Mouse (Mus musculus): ENCODE data around the gene Rnf114.

The Rnf114 gene

GRCm38 (mm10) chr2:167539536-167540476 lies 47.4 kb downstream of the Rnf114 start:
- no peak for DNase-seq (ENCODE audit: low read depth in 2 of 2, low spot score in 2 of 2)

- no peak for DNase-seq (ENCODE audit: low read depth in 2 of 2, low spot score in 2 of 2)
Measured at GRCm38 (mm10) chr2:167540477-167541110, 48.1 kb downstream of the Rnf114 start.

DNA sequence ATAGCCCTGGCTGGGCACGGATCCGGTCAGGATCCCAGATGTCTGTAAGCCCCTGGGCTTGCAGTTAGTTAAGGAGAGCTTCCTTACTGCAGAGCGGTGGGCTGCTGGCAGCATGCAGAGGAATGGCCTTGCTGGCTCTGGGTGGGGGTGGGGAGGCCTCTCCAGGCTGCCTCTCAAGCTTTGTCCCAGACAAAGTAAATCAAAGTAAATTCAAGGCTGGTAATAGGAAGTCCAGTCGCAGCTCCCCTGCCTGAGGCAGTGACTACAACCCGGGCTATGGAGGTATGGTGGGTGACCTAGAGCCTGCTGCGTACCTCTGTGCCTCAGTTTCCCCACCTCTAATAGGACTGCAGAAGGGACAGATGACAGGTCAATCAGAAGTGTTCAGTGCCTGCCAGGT lies 48.9 kb downstream of the Rnf114 start:
- DNase-seq (ENCODE audit: low read depth in 2 of 2, low spot score in 2 of 2): no peak

DNA sequence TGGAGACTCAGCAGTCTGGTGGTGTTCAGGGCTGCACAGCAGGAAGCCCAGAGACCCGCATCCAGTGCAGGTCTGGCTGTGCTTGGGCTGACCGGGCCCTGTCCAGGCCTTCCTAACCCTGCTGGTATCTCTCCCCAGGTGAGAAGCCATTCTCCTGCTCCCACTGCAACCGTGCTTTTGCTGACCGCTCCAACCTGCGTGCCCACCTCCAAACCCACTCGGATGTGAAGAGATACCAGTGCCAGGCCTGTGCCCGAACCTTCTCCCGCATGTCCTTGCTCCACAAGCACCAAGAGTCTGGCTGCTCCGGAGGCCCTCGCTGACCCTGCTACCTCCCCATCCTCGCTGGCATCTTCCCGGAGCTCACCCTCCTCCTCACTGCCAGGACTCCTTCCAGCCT lies 49.3 kb downstream of the Rnf114 start:
- DNase-seq (ENCODE audit: low read depth in 2 of 2, low spot score in 2 of 2): no peak

DNA sequence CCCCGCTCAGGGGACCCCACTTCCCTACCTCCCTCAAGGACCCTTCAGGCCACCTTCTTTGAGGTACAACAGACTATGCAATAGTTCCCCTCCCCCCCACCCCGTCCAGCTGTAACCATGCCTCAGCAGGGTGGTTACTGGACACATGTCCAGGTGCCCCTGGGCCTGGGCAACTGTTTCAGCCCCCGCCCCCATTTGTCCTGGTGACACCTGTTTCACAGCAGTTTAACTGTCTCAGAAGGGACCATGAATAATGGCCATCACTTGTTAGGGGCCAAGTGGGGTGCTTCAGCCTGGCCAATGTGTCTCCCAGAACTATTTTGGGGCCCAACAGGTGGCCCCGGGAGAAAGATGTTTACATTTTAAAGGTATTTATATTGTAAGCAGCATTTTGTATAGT lies 49.9 kb downstream of the Rnf114 start:
- no peak for DNase-seq (ENCODE audit: low read depth in 2 of 2, low spot score in 2 of 2)

- DNase-seq (ENCODE audit: low read depth in 2 of 2, low spot score in 2 of 2): no peak
Measured at GRCm38 (mm10) chr2:167543121-167544003, 50.9 kb downstream of the Rnf114 start.

GRCm38 (mm10) chr2:167544004-167544356 lies 51.5 kb downstream of the Rnf114 start:
- DNase-seq (ENCODE audit: low read depth in 2 of 2, low spot score in 2 of 2): no peak

- no peak for DNase-seq (ENCODE audit: low read depth in 2 of 2, low spot score in 2 of 2)
Measured at GRCm38 (mm10) chr2:167544456-167544855, 52.0 kb downstream of the Rnf114 start.

DNA sequence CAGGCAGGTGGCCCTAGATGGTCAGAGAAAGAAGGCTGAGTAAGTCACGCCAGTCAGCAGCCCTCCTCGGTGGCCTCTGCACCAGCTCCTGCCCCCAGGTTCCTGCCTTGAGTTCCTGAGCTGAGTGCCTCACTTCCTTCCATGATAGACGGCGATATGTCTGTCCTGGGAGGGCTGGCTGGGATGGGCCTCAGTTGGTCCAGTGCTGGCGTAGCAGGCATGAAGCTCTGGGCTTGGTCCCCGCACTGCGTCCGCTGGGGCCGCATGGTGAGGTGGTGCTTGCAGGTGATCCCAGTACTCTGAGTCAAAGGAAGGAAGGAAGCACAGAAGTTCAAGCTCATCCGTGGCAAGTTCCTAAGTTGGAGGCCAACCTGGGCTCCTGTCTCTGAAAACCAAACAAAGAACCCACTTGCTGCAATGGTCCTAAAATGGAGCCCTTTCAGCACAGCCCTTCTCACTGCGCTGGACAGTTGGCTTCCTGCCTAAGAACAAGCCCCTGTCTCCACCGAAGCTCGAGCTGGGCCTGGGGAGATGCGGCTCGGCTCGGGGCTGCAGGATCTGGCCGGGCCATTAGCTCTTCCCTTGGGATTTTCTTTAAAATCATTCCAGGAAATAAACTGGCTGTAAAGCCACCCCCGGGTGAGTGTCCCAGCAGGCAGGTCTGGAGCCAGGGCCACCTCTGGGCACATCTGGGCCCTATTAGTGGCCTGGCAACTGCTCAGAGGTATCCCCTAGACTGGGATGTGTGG lies 54.2 kb downstream of the Rnf114 start:
- no peak for DNase-seq (ENCODE audit: low read depth in 2 of 2, low spot score in 2 of 2)

DNA sequence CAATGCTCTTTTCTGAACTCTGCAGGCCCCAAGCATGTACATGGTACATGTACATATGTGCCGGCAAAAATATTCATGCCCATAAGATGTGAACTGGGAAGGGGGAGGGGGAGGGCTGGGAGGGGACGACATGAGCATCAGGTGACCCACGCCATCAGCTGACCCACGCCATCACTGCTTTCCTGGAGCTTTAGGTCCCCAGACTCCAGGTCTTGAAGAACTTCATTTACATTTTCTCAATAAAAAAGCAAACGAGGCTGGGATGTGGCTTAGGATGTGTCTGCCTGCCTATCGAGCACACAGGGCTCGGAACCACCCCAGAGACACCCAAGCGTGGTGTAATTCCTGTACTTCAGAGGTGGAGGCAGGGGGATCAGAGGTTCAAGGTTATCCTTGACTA lies 55.0 kb downstream of the Rnf114 start:
- DNase-seq (ENCODE audit: low read depth in 2 of 2, low spot score in 2 of 2): no peak

DNA sequence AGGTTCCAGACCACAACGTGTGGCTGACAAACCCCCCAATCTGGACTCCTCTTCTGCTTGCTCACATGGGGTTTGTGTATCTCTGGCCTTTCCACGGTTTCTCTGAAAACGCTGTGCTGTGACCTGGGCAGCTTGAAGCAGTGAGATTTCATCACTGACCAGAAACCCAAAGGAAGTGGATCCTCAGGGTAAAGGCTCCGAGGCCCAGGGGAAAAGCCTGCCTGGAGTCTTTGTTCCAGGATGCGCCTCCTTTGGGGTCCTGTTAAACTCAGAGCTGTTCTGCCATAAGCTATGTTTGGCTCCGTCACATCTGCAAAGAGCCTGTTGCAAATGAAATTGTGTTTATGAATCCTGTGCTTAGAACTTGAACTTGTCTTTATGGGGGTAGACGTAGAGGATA lies 56.5 kb downstream of the Rnf114 start:
- DNase-seq (ENCODE audit: low read depth in 2 of 2, low spot score in 2 of 2): no peak

GRCm38 (mm10) chr2:167550341-167550854 lies 58.0 kb downstream of the Rnf114 start:
- no peak for DNase-seq (ENCODE audit: low read depth in 2 of 2, low spot score in 2 of 2)

- DNase-seq (ENCODE audit: low read depth in 2 of 2, low spot score in 2 of 2): no peak
Measured at GRCm38 (mm10) chr2:167551342-167551920, 59.0 kb downstream of the Rnf114 start.

GRCm38 (mm10) chr2:167552292-167552691 lies 59.8 kb downstream of the Rnf114 start:
- DNase-seq (ENCODE audit: low read depth in 2 of 2, low spot score in 2 of 2): no peak

DNA sequence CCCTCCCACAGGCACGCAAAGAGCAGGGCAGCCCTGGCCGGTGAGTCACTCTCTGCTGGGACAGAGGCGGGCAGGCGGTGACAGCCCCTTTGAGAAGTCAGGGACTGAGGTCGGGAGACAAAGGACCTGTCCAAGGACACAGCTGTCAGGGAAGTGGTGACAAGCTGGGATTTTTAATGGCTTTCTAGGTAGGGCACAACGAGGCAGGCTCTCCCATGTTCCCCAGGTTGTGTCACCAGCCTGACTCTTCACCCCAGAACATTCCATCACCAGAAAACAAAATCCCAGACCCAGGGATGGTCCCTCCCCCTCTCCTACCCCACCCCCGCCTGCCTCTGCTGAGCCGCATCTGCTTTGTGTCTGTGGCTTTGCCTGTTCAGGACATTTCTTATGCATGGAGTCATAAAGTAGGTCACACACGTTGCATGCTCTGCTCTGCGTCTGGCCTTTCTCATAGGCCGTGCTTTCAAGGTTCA lies 60.5 kb downstream of the Rnf114 start:
- DNase-seq (ENCODE audit: low read depth in 2 of 2, low spot score in 2 of 2): no peak

- DNase-seq (ENCODE audit: low read depth in 2 of 2, low spot score in 2 of 2): no peak
Measured at GRCm38 (mm10) chr2:167555766-167556165, 63.3 kb downstream of the Rnf114 start.

DNA sequence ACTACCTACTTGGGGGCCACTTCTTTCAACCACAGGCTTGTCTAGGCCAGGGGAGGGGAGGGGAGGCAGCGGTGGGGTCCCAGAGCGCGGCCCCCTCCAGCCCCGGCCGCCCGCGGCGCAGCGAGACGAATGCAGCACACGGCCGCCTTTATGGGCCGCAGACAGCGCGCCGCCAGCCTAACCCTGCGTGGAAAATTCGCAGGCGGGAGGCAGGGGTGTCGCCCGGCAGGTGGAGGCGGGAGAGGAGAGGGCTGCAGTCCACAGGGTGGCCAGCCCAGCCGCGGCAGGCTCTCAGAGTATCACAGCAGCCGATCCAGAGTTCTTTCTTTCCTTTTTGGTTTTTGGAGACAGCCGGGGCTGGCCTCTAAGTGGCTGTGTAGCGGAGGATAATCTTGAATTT lies 67.0 kb downstream of the Rnf114 start:
- DNase-seq (ENCODE audit: low read depth in 2 of 2, low spot score in 2 of 2): no peak

DNA sequence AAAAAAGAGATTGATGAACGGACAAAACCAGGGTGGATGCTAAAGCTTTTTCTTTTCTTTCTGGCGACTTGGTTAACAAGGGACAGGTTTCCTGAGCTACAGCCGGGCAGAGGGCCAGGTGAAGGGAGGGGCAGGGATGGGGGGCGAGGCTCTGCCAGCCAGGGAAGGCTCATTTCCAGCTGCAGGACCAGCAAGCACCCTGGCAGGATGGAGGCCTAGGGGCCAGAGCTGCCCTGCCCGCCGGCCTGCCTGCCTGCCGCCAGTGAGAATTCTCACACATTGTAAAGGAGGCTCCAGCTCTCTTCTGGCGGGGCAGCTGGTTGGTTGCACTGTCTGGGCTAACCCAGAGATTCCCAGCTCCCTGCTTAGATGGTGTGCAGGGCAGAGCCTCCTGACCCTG lies 69.7 kb downstream of the Rnf114 start:
- no peak for DNase-seq (ENCODE audit: low read depth in 2 of 2, low spot score in 2 of 2)

DNA sequence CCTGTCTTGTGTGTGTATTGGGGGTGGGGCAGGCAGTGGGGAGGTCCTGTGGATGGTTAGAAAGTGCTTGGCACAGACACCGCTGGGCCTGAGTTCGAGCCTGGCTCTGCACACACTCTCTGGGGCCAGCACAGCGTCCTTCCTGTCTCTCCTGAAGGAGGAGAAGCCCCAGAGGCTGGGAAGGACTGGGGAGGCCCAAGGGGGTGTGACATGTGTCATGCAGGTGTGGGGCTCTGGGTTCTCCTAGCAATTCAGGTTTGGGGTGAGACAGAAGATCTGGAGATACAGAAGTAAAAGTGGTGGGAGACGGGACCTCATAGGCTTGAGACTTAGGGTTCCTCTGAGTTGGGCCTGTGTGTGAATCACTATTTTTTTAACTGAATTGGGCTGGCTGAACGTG lies 70.6 kb downstream of the Rnf114 start:
- DNase-seq (ENCODE audit: low read depth in 2 of 2, low spot score in 2 of 2): no peak

DNA sequence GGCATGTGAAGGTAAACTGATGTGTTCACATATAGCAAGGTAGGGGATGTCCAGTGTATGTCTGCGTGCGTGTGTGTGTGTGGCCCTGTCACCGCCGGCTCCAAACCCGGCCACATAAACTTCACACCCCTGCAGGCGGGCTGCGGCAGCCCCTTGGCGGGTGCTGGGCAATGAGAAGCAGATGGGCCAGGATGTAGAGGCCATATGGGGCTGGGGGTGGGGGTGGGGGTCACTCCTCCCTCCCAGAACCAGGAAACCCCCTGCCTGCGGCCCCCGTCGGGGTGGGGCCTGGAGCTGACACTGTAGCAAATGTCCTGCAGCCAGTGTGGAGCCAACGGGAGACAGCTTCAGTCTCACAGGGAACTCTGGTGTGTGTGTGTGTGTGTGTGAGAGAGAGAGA lies 71.3 kb downstream of the Rnf114 start:
- DNase-seq (ENCODE audit: low read depth in 2 of 2, low spot score in 2 of 2): no peak
